Mouse (Mus musculus) midbrain, embryonic 16.5 days (tissue): ENCODE measurements around the gene Bcas1. TPM values are rescaled to one million over a fixed set of nuclear protein-coding genes. Genes with fewer than 3 reads are reported as not detected.

Experiments used
- ATAC-seq: fragments of 200-750 bp; cut with Nextera tagmentation; 2 replicates; pipeline ENCODE4 v1.8.0; 2017; ENCODE audit warnings: moderate TSS enrichment
- H3K27ac ChIP-seq: fragments of 300-500 bp; sonication (generic); 2 replicates; pipeline ENCODE4 v1.5.1; 2014; ENCODE audit warnings: mild to moderate bottlenecking, low read length, mixed read lengths
- H3K27me3 ChIP-seq: fragments of 300-500 bp; sonication (generic); 2 replicates; pipeline ENCODE4 v1.6.1; 2014; ENCODE audit warnings: low read depth, low read length, mixed read lengths; ENCODE audit not compliant: control insufficient read depth, insufficient read depth
- H3K36me3 ChIP-seq: fragments of 300-500 bp; sonication (generic); 2 replicates; pipeline ENCODE4 v1.6.1; 2014; ENCODE audit warnings: mild to moderate bottlenecking, low read length, moderate library complexity, mixed read lengths; ENCODE audit not compliant: control insufficient read depth, insufficient read depth
- H3K4me1 ChIP-seq: fragments of 300-500 bp; sonication (generic); 2 replicates; pipeline ENCODE4 v1.6.1; 2014; ENCODE audit warnings: mild to moderate bottlenecking, low read length, mixed read lengths; ENCODE audit not compliant: control insufficient read depth, insufficient read depth
- H3K4me2 ChIP-seq: fragments of 300-500 bp; sonication (generic); 2 replicates; pipeline ENCODE4 v1.6.1; 2014; ENCODE audit warnings: mild to moderate bottlenecking, low read length, mixed read lengths
- H3K4me3 ChIP-seq: fragments of 300-500 bp; sonication (generic); 2 replicates; pipeline ENCODE4 v1.5.1; 2014; ENCODE audit warnings: low read depth, mild to moderate bottlenecking, low read length, moderate library complexity, mixed read lengths
- H3K9ac ChIP-seq: fragments of 300-500 bp; sonication (generic); 2 replicates; pipeline ENCODE4 v1.6.1; 2014; ENCODE audit warnings: low read depth, low read length, mixed read lengths
- H3K9me3 ChIP-seq: fragments of 300-500 bp; sonication (generic); replicated peaks from 2 replicates; pipeline ENCODE4 v1.6.1; 2014; ENCODE audit warnings: mild to moderate bottlenecking, low read length, mixed read lengths; ENCODE audit not compliant: control insufficient read depth, poor library complexity, severe bottlenecking
- WGBS: fragments of 180-500 bp; shearing (Covaris S2); extraction: QIAGEN DNeasy Blood & Tissue Kit; methylation state at CpG from one replicate; pipeline ENCODE4 v1.1.7; 2014; 5-methylcytosine and 5-hydroxymethylcytosine counted together
- polyA plus RNA-seq: library from polyadenylated mRNA; unstranded; fragments of >200 nt; fragmentation: Nextera tagmentation; extraction: Ambion mirVana; gene quantifications from 2 replicates; pipeline ENCODE4 v1.2.1, GENCODE M21; 2015

The Bcas1 gene
- polyA plus RNA-seq, 1 experiment from 2014 or later = 7.2 TPM

DNA sequence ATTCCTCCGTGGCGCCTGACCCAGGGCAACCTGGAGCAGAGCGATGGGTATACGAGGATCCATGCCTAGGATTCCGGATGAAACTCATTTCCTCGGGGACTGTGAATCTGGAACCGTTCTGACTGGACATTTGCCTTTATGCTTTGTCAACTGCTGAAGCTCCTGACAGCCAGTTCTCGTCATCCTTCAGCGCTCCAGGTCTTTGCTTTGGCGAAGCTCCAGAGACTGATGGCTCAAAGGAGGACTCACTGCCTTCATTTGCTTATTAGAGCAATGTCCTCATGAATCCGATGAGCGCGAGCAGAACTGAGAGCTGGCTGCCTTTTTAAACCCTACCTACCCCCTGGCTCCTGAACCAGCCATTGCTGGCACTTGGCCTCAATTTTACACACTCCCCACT lies 11.1 kb upstream of the Bcas1 start:
- H3K4me2 ChIP-seq = no peak overlapping the region
- H3K9me3 ChIP-seq = no peaks in the 10 kb centered on the region
- no peak overlapping the region for H3K9ac ChIP-seq
- H3K36me3 ChIP-seq = no peaks in the 10 kb centered on the region
- H3K27me3 ChIP-seq = no peaks in the 10 kb centered on the region
- H3K27ac ChIP-seq = no peak overlapping the region
- no peak overlapping the region for H3K4me3 ChIP-seq
- WGBS = 40% methylated on average over 13 of the region's 13 CpGs
- peaks cover 3% of the 10 kb centered on the region for H3K4me1 ChIP-seq
- no peak for ATAC-seq

DNA sequence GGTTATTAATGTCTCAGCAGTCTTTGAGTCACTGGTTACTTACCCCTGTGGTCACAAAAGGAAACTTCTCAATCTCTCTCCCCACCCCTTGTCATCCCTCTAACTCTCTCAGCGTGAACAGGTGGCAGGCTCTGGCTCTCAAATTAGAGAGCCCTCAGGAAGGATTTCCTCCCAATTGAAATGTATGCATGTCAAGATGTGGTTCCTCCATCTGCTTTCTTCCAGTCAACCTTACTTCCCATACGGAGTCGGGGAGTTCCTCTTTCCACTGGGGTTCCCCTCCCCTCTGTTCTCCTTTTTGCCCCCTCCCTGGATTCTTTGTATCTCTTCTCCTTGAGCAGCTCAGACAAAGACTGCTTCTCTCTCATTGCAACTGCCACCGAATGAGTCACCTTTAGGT lies 8.6 kb upstream of the Bcas1 start:
- no peak overlapping the region for H3K27ac ChIP-seq
- 80% methylated on average over 4 of the region's 4 CpGs for WGBS
- peaks cover 3% of the 10 kb centered on the region for H3K4me1 ChIP-seq
- H3K4me2 ChIP-seq = no peak overlapping the region
- no peak overlapping the region for H3K9ac ChIP-seq
- no peak for ATAC-seq
- no peaks in the 10 kb centered on the region for H3K9me3 ChIP-seq
- no peak overlapping the region for H3K4me3 ChIP-seq
- H3K36me3 ChIP-seq = no peaks in the 10 kb centered on the region
- no peaks in the 10 kb centered on the region for H3K27me3 ChIP-seq

DNA sequence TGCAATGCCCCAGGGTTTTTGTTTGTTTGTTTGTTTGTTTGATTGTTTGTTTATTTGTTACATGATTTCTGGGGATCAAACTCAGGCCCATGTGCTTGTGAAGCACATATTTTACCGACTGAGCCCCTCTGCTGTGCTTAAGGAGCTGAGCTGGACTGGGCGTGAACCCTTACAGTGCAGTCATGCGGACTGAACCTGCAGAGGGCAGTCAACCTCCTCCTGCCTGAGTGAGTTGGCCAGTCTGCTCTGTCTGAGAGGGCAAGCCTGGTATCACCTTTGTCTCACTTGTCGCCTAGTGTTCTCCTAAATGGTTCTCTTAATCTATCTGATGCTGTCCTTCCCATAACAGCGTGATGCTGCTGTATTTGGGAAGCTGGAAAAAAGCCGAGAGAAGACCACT lies 4.5 kb upstream of the Bcas1 start:
- no peaks in the 10 kb centered on the region for H3K36me3 ChIP-seq
- WGBS = 56% methylated on average over 6 of the region's 6 CpGs
- H3K4me2 ChIP-seq = no peak overlapping the region
- H3K4me1 ChIP-seq = no peaks in the 10 kb centered on the region
- no peak overlapping the region for H3K4me3 ChIP-seq
- no peak for ATAC-seq
- no peak overlapping the region for H3K27ac ChIP-seq
- H3K27me3 ChIP-seq = no peaks in the 10 kb centered on the region
- no peak overlapping the region for H3K9ac ChIP-seq
- no peaks in the 10 kb centered on the region for H3K9me3 ChIP-seq

DNA sequence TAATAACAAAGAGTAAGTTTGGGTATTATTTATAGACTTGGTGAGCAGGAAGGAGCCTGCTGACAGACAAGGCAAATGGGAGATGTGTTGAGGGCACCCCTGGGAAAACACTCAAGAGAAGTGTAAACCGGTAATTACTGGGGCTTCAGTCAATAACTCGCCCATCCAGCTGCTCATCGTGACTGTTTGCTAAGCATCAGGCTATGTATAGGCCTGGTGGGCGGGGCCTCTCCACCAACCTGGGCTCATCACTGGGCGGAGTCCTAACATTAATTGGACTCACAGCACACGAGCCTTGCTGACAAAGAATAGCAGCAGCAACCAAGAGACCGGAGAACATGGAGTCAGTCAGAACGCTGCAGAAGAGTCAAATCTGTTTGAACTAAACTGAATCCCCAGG lies 1.3 kb upstream of the Bcas1 start:
- H3K4me3 ChIP-seq = no peak overlapping the region
- H3K36me3 ChIP-seq = no peaks in the 10 kb centered on the region
- no peak overlapping the region for H3K9ac ChIP-seq
- no peak overlapping the region for H3K27ac ChIP-seq
- H3K4me2 ChIP-seq = no peak overlapping the region
- no peaks in the 10 kb centered on the region for H3K9me3 ChIP-seq
- WGBS = 61% methylated on average over 8 of the region's 8 CpGs
- no peaks in the 10 kb centered on the region for H3K27me3 ChIP-seq
- ATAC-seq = no peak
- no peaks in the 10 kb centered on the region for H3K4me1 ChIP-seq

DNA sequence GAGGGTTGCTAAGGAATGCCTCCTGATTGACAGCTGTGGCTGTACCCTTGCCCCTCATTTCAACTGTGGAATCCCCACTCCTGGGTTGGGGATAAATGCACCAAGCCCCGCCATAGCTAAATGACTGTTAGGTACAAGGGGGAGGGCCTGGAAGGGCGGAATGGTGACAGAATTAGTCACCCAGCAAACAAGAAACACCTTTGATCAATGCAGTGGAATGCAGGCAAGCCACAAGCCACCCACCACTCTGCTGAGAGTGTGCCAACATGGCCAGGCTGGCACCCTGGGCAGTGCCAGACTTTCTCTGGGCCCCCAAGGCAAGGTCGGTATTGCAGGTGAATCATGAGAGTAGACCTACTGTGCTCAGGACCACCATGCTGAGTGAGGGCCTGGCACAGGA lies 3.5 kb downstream of the Bcas1 start:
- WGBS = 60% methylated on average over 3 of the region's 3 CpGs
- H3K9me3 ChIP-seq = no peaks in the 10 kb centered on the region
- no peak overlapping the region for H3K4me2 ChIP-seq
- H3K36me3 ChIP-seq = no peaks in the 10 kb centered on the region
- no peaks in the 10 kb centered on the region for H3K27me3 ChIP-seq
- no peak overlapping the region for H3K9ac ChIP-seq
- H3K4me1 ChIP-seq = no peaks in the 10 kb centered on the region
- no peak for ATAC-seq
- no peak overlapping the region for H3K4me3 ChIP-seq
- no peak overlapping the region for H3K27ac ChIP-seq

DNA sequence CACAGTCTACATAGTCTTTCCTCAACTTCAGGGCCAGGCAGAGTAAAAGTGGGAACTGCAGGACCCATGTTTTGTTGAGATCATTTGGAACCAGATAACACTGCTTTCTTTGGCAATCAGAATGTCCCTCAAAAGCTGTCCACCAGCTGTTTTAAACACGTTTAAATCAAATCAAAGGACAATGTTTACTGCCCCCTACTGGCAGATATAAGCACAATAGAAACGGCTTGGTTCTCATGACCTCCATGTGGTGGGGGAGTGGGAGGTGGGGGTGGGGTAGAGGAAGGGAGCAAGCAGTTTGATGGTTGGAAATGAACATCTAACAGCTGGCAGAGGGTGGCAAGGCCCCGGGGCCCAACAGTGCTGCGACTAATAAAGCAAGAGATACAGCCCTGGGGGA lies 5.7 kb downstream of the Bcas1 start:
- ATAC-seq = no peak
- WGBS = 45% methylated on average over 4 of the region's 4 CpGs

DNA sequence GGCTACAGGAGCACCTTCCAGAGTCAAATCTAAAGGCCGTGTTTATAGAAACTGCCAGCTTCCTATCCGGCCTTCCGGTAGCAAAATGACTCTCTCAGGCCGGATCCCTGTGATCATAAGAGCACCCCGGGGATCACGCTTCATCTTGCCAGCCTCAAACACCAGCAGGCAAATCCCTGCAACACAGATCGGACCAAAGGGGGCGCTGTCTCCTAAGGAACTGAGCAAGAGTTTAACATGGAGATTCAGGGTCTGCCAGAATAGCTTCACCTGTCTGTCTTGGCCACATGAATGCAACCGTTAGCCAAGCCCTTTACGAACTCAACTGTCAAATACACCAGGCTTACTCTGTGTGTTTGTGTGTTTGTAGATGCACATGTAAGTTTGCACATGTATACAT lies 8.9 kb downstream of the Bcas1 start:
- no peaks in the 10 kb centered on the region for H3K9me3 ChIP-seq
- no peak overlapping the region for H3K4me2 ChIP-seq
- no peak overlapping the region for H3K27ac ChIP-seq
- H3K9ac ChIP-seq = no peak overlapping the region
- no peaks in the 10 kb centered on the region for H3K36me3 ChIP-seq
- H3K27me3 ChIP-seq = no peaks in the 10 kb centered on the region
- H3K4me1 ChIP-seq = no peaks in the 10 kb centered on the region
- no peak for ATAC-seq
- WGBS = 44% methylated on average over 10 of the region's 10 CpGs
- no peak overlapping the region for H3K4me3 ChIP-seq

More for the DNA sequence above, 5.7 kb downstream of the Bcas1 start:
- H3K4me3 ChIP-seq = no peak overlapping the region
- H3K36me3 ChIP-seq = no peaks in the 10 kb centered on the region
- no peaks in the 10 kb centered on the region for H3K4me1 ChIP-seq
- H3K27ac ChIP-seq = no peak overlapping the region
- no peaks in the 10 kb centered on the region for H3K27me3 ChIP-seq
- H3K9me3 ChIP-seq = no peaks in the 10 kb centered on the region
- H3K4me2 ChIP-seq = no peak overlapping the region
- no peak overlapping the region for H3K9ac ChIP-seq

DNA sequence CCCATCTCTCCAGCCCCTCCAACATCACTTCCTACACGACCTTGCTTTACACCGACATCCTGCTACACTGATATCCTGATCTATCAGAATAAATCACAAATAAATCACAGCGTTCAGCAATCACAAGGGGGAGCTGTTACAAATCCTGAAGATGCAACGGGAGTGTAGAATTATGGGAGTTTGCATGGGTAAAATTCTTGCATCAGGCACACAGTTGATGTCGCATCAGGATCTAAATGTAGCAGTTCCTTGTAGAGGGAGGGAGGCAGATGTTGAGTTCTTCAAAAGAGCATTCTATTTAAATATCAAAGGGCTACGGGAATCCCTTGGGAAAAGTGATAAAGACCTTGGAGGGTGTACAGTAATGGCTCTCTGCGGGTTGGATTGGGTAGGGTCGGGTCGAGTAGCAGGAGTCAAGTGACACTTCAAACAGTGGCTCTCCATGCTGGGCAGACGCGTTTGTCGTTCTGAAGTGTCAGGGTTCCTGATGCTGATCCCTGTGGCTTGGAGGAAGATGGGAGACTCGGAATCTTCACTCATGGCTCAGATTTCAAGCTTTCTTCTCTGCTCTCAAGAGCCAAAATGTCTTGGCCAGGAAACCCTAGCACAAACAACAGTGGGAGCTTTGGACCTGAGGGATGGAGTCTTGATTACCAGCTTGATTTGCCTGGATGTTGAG lies 16.0 kb downstream of the Bcas1 start:
- Histone ChIP-seq H3K9ac (0 out of 2 replicates have a peak overlapping the region, but pooled peaks have one; percentile 34), H3K27ac (no peak overlapping the region; the same call in 1 of the 2 replicates), H3K9me3 (no peaks in the 10 kb centered on the region), H3K27me3 (peaks cover 2% of the 10 kb centered on the region; the same call in 1 of the 2 replicates), H3K4me1 (peaks cover 10% of the 10 kb centered on the region), H3K4me3 (peak overlapping the region; percentile 15), H3K36me3 (no peaks in the 10 kb centered on the region), H3K4me2 (peak overlapping the region; percentile 52)
- ATAC-seq = no peak
- 10% methylated on average over 13 of the region's 13 CpGs for WGBS

DNA sequence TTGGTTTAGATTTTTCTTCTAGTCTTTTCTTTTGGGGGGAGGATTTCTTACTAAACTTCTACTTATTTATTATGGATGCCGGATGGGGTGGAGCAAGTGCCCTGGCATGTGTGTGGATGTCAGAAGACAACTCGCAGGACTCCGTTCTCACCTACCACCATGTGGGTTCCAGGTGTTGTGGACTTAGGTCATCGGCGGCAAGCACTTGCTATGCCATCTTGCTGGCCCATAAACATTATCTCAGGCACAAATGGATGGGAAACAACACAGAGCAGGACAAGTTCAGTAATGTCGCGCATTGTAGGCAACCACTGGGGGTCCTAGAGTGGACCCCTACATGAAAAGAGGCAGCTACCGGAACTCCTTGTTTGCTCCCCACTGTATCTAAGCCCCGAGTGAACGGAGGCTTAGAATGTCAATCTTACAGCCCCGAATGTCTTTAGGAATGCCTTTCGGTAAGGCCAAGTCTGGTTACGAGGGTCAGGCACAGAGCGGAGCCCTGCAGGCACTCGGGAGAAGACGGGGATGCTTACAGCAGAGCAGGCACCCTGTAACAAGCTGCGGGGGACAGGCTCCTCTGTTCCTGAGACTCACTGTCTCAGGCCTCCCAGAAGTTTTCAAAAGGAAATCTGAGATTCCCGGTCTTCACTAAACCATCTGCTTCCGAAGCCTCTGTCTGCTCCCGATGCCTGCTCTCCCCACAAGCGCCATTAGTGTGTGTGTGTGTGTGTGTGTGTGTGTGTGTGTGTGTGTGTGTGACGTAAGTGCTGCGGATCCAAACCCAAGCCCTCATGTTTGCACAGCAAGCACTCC lies 16.8 kb downstream of the Bcas1 start:
- Histone ChIP-seq H3K4me1 (peaks cover 10% of the 10 kb centered on the region), H3K27ac (no peak overlapping the region), H3K36me3 (no peaks in the 10 kb centered on the region), H3K9ac (peak overlapping the region; percentile 34; the same call in 1 of the 2 replicates), H3K27me3 (peaks cover 2% of the 10 kb centered on the region; the same call in 1 of the 2 replicates), H3K9me3 (no peaks in the 10 kb centered on the region), H3K4me3 (peak overlapping the region; percentile 15), H3K4me2 (peak overlapping the region; percentile 52)
- WGBS = 35% methylated on average over 23 of the region's 23 CpGs
- no peak for ATAC-seq
